Mouse (Mus musculus): ENCODE data around the gene Snx18. TPM values are rescaled to one million over a fixed set of nuclear protein-coding genes. Genes with fewer than 3 reads are reported as not detected.

Snx18 gene
- polyA plus RNA-seq, 1 experiment from 2014 or later: 7.1 TPM

GRCm38 (mm10) chr13:113617338-113617890 lies 950 bp downstream of the Snx18 start:
- H3K27ac ChIP-seq (ENCODE audit: low read depth, low read length): peak overlapping the region; percentile 92
- peaks cover 42% of the 10 kb centered on the region for H3K4me1 ChIP-seq (ENCODE audit: control insufficient read depth, insufficient read depth, low read depth, low read length)
- H3K4me3 ChIP-seq (ENCODE audit: low read length): peak overlapping the region; percentile 97
- peak overlapping the region; percentile 94 for H3K9ac ChIP-seq (ENCODE audit: low read depth, low read length)
- peak overlapping the region; percentile 58 for H3K4me2 ChIP-seq (ENCODE audit: low read length)
- no peaks in the 10 kb centered on the region for H3K36me3 ChIP-seq (ENCODE audit: control insufficient read depth, insufficient read depth, low read length)
- H3K9me3 ChIP-seq (ENCODE audit: control insufficient read depth, low read length): no peaks in the 10 kb centered on the region
- H3K27me3 ChIP-seq (replicated peaks; ENCODE audit: control insufficient read depth, insufficient read depth, low read length): no peaks in the 10 kb centered on the region
- ATAC-seq: no peak; the same call in 1 of the 2 replicates
- WGBS: 9% methylated on average over 44 of the region's 49 CpGs

GRCm38 (mm10) chr13:113616751-113617337 lies 1.5 kb downstream of the Snx18 start:
- H3K27me3 ChIP-seq (replicated peaks; ENCODE audit: control insufficient read depth, insufficient read depth, low read length): no peaks in the 10 kb centered on the region
- peak overlapping the region; percentile 58 for H3K4me2 ChIP-seq (ENCODE audit: low read length)
- H3K27ac ChIP-seq (ENCODE audit: low read depth, low read length): no peak overlapping the region
- ATAC-seq: no peak
- peak overlapping the region; percentile 94 for H3K9ac ChIP-seq (ENCODE audit: low read depth, low read length)
- H3K36me3 ChIP-seq (ENCODE audit: control insufficient read depth, insufficient read depth, low read length): no peaks in the 10 kb centered on the region
- H3K9me3 ChIP-seq (ENCODE audit: control insufficient read depth, low read length): no peaks in the 10 kb centered on the region
- WGBS: 56% methylated on average over 24 of the region's 24 CpGs
- peaks cover 45% of the 10 kb centered on the region for H3K4me1 ChIP-seq (ENCODE audit: control insufficient read depth, insufficient read depth, low read depth, low read length)
- peak overlapping the region; percentile 97 for H3K4me3 ChIP-seq (ENCODE audit: low read length)

GRCm38 (mm10) chr13:113615971-113616671 lies 2.2 kb downstream of the Snx18 start:
- peaks cover 49% of the 10 kb centered on the region for H3K4me1 ChIP-seq (ENCODE audit: control insufficient read depth, insufficient read depth, low read depth, low read length)
- peak overlapping the region; percentile 97 for H3K4me3 ChIP-seq (ENCODE audit: low read length)
- H3K9me3 ChIP-seq (ENCODE audit: control insufficient read depth, low read length): no peaks in the 10 kb centered on the region
- no peaks in the 10 kb centered on the region for H3K36me3 ChIP-seq (ENCODE audit: control insufficient read depth, insufficient read depth, low read length)
- ATAC-seq: no peak
- peak overlapping the region; percentile 94 for H3K9ac ChIP-seq (ENCODE audit: low read depth, low read length)
- WGBS: 12% methylated on average over 8 of the region's 8 CpGs
- peak overlapping the region; percentile 58 for H3K4me2 ChIP-seq (ENCODE audit: low read length)
- no peaks in the 10 kb centered on the region for H3K27me3 ChIP-seq (replicated peaks; ENCODE audit: control insufficient read depth, insufficient read depth, low read length)
- H3K27ac ChIP-seq (ENCODE audit: low read depth, low read length): 0 out of 2 replicates have a peak overlapping the region, but pooled peaks have one; percentile 35

GRCm38 (mm10) chr13:113615546-113615941 lies 2.8 kb downstream of the Snx18 start:
- Histone ChIP-seq H3K4me2 (ENCODE audit: low read length) (peak overlapping the region; percentile 58), H3K4me1 (ENCODE audit: control insufficient read depth, insufficient read depth, low read depth, low read length) (peaks cover 49% of the 10 kb centered on the region), H3K36me3 (ENCODE audit: control insufficient read depth, insufficient read depth, low read length) (no peaks in the 10 kb centered on the region), H3K27me3 (replicated peaks; ENCODE audit: control insufficient read depth, insufficient read depth, low read length) (no peaks in the 10 kb centered on the region), H3K4me3 (ENCODE audit: low read length) (peak overlapping the region; percentile 97), H3K27ac (ENCODE audit: low read depth, low read length) (no peak overlapping the region), H3K9me3 (ENCODE audit: control insufficient read depth, low read length) (no peaks in the 10 kb centered on the region), H3K9ac (ENCODE audit: low read depth, low read length) (peak overlapping the region; percentile 94)
- ATAC-seq: no peak
- WGBS: under 1% methylated on average over 10 of the region's 10 CpGs

- Histone ChIP-seq H3K27me3 (replicated peaks; ENCODE audit: control insufficient read depth, insufficient read depth, low read length) (no peaks in the 10 kb centered on the region), H3K4me1 (ENCODE audit: control insufficient read depth, insufficient read depth, low read depth, low read length) (peaks cover 49% of the 10 kb centered on the region), H3K27ac (ENCODE audit: low read depth, low read length) (no peak overlapping the region; the same call in 1 of the 2 replicates), H3K4me3 (ENCODE audit: low read length) (peak overlapping the region; percentile 97), H3K36me3 (ENCODE audit: control insufficient read depth, insufficient read depth, low read length) (no peaks in the 10 kb centered on the region), H3K4me2 (ENCODE audit: low read length) (peak overlapping the region; percentile 58), H3K9ac (ENCODE audit: low read depth, low read length) (peak overlapping the region; percentile 94), H3K9me3 (ENCODE audit: control insufficient read depth, low read length) (no peaks in the 10 kb centered on the region)
- WGBS: 21% methylated on average over 24 of the region's 24 CpGs
- peak; percentile 24; the same call in 1 of the 2 replicates for ATAC-seq
These were observed 3.5 kb downstream of the Snx18 start for GRCm38 (mm10) chr13:113614635-113615545.

GRCm38 (mm10) chr13:113613882-113614281 lies 4.5 kb downstream of the Snx18 start:
- Histone ChIP-seq H3K4me3 (ENCODE audit: low read length) (peak overlapping the region; percentile 6), H3K27me3 (replicated peaks; ENCODE audit: control insufficient read depth, insufficient read depth, low read length) (no peaks in the 10 kb centered on the region), H3K9me3 (ENCODE audit: control insufficient read depth, low read length) (no peaks in the 10 kb centered on the region), H3K4me1 (ENCODE audit: control insufficient read depth, insufficient read depth, low read depth, low read length) (peaks cover 49% of the 10 kb centered on the region), H3K36me3 (ENCODE audit: control insufficient read depth, insufficient read depth, low read length) (no peaks in the 10 kb centered on the region), H3K27ac (ENCODE audit: low read depth, low read length) (no peak overlapping the region), H3K4me2 (ENCODE audit: low read length) (peak overlapping the region; percentile 58), H3K9ac (ENCODE audit: low read depth, low read length) (0 out of 2 replicates have a peak overlapping the region, but pooled peaks have one; percentile 35)
- no peak for ATAC-seq
- 29% methylated on average over 10 of the region's 10 CpGs for WGBS

GRCm38 (mm10) chr13:113613341-113613740 lies 5.0 kb downstream of the Snx18 start:
- Histone ChIP-seq H3K4me1 (ENCODE audit: control insufficient read depth, insufficient read depth, low read depth, low read length) (peaks cover 49% of the 10 kb centered on the region), H3K36me3 (ENCODE audit: control insufficient read depth, insufficient read depth, low read length) (no peaks in the 10 kb centered on the region)
- ATAC-seq: no peak

GRCm38 (mm10) chr13:113612141-113612950 lies 6.0 kb downstream of the Snx18 start:
- Histone ChIP-seq H3K4me2 (ENCODE audit: low read length) (peak overlapping the region; percentile 58), H3K27ac (ENCODE audit: low read depth, low read length) (no peak overlapping the region), H3K9me3 (ENCODE audit: control insufficient read depth, low read length) (no peaks in the 10 kb centered on the region), H3K9ac (ENCODE audit: low read depth, low read length) (0 out of 2 replicates have a peak overlapping the region, but pooled peaks have one; percentile 7), H3K36me3 (ENCODE audit: control insufficient read depth, insufficient read depth, low read length) (no peaks in the 10 kb centered on the region), H3K4me1 (ENCODE audit: control insufficient read depth, insufficient read depth, low read depth, low read length) (peaks cover 49% of the 10 kb centered on the region), H3K4me3 (ENCODE audit: low read length) (no peak overlapping the region; the same call in 1 of the 2 replicates), H3K27me3 (replicated peaks; ENCODE audit: control insufficient read depth, insufficient read depth, low read length) (no peaks in the 10 kb centered on the region)
- no peak for ATAC-seq
- WGBS: 63% methylated on average over 24 of the region's 24 CpGs

More at GRCm38 (mm10) chr13:113613341-113613740, 5.0 kb downstream of the Snx18 start:
- WGBS: 22% methylated on average over 12 of the region's 12 CpGs
- Histone ChIP-seq H3K27me3 (replicated peaks; ENCODE audit: control insufficient read depth, insufficient read depth, low read length) (no peaks in the 10 kb centered on the region), H3K4me3 (ENCODE audit: low read length) (peak overlapping the region; percentile 16), H3K27ac (ENCODE audit: low read depth, low read length) (no peak overlapping the region), H3K9me3 (ENCODE audit: control insufficient read depth, low read length) (no peaks in the 10 kb centered on the region), H3K9ac (ENCODE audit: low read depth, low read length) (no peak overlapping the region), H3K4me2 (ENCODE audit: low read length) (peak overlapping the region; percentile 58)

Measured in hindbrain, embryonic 16.5 days (tissue).